Mouse (Mus musculus) gastrocnemius, adult 2 months (tissue): ENCODE results near the gene Bcat1. TPM values are rescaled to one million over a fixed set of nuclear protein-coding genes. Genes with fewer than 3 reads are reported as not detected.

ENCODE experiments used
- DNase-seq: peaks from one replicate; pipeline ENCODE4 v3.0.0; 2022
- H3K27ac ChIP-seq: fragments of 200-600 bp; 2 replicates; pipeline ENCODE4 v1.8.1; 2022; ENCODE audit warnings: mild to moderate bottlenecking
- H3K4me3 ChIP-seq: fragments of 200-600 bp; 2 replicates; pipeline ENCODE4 v1.8.1; 2022; ENCODE audit warnings: mild to moderate bottlenecking, moderate library complexity
- CTCF ChIP-seq: fragments of 200-600 bp; IDR thresholded peaks from 2 replicates; pipeline ENCODE4 v1.8.1; 2022; ENCODE audit warnings: antibody characterized with exemption, mild to moderate bottlenecking, moderate library complexity
- intact Hi-C: fragments of 180-260 bp; cut with DNase I; formaldehyde crosslinking; loops from one replicate; pipeline ENCODE4 v1.15.1; 2025
- total RNA-seq, 2 experiments: library from RNA; stranded (reverse); gene quantifications; 2 replicates each; pipeline ENCODE4 v1.2.3; 2021

Gene Bcat1
- total RNA-seq, 2 experiments from 2014 or later, result 0.64 to 0.66 TPM

DNA sequence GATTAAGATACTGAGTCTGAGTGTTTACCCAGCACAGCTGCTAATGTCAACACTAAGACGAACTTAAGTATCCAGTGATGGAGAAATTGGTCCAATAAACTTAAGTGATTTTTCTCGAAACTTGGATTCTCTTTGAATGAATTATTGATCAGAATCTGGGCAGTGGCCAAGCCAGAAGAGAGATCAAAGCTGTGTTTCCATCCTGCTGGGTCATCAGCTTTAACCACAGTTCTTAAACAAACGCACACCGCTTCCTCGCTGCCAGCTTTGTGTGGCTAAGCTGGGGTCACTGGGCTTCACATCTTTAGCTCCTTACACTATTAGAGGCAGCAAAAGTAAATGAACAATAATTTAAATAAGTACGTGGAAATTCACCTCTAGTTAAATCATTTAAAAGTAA lies 108.4 kb downstream of the Bcat1 start:
- Histone ChIP-seq H3K27ac (no peak overlapping the region), H3K4me3 (no peak overlapping the region)
- no peak for TF ChIP-seq CTCF
- no peak for DNase-seq
- intact Hi-C loops, result no loop called here

DNA sequence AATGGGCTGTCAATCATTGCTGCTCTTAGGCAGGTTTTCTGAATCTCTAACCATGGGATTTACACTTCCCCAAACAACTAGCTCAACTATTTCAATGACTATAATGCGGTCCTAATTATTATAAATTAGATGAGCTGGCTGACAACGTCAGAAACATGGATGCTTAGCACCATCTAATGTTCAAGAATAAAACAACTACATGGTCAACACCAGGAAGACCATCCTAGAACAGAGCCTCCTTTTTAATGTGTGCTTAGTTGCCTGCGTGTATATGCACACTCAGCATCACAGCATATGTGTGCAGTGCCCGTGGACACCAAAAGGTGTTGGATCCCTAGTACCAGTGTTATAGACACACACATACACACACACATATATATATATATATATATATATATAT lies 111.8 kb downstream of the Bcat1 start:
- no peak overlapping the region for H3K4me3 ChIP-seq
- H3K27ac ChIP-seq, result no peak overlapping the region
- DNase-seq, result no peak
- peak; percentile 23; the same call in 1 of the 2 replicates for TF ChIP-seq CTCF
- intact Hi-C loops, result no loop called here

DNA sequence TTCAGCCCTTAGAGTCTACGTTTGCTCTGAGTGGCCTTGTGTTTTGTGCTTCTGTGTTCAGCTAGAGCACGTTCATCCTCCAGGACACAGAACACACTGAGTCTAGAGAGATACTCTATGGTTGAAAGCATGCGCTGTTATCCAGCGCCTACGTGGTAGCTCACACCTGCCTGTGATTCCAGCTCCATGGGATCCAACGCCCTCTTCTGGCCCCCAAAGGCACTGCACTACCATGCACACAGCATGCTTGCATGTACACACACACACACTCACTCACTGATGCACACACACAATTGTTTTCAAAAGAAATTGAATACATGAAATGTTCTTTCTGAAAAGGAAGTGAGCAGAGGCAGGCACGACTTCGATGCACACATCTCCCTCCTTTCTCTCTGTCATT lies 112.8 kb downstream of the Bcat1 start:
- Histone ChIP-seq H3K27ac (no peak overlapping the region), H3K4me3 (no peak overlapping the region)
- intact Hi-C loops, result no loop called here
- no peak for DNase-seq
- TF ChIP-seq CTCF, result no peak

DNA sequence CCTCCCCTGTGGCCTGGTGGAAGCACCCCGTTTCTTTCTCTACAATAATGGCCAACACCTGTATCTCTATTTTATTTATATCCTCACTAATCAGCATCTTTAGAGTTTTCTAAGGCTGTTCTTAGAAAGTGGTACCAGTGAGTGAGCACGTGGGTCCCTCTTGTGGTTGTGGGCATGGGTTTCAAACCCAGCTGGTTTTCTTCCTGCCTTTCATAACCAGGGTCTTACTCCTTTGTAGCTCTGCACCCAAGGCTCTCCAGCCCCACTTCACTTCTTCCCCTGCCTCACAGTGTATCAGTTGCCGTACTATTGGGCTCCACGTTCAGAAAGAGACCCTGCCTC lies 114.0 kb downstream of the Bcat1 start:
- no peak for DNase-seq
- no peak overlapping the region for H3K27ac ChIP-seq
- no peak overlapping the region for H3K4me3 ChIP-seq
- no peak; the same call in 1 of the 2 replicates for TF ChIP-seq CTCF
- intact Hi-C loops, result no loop called here

DNA sequence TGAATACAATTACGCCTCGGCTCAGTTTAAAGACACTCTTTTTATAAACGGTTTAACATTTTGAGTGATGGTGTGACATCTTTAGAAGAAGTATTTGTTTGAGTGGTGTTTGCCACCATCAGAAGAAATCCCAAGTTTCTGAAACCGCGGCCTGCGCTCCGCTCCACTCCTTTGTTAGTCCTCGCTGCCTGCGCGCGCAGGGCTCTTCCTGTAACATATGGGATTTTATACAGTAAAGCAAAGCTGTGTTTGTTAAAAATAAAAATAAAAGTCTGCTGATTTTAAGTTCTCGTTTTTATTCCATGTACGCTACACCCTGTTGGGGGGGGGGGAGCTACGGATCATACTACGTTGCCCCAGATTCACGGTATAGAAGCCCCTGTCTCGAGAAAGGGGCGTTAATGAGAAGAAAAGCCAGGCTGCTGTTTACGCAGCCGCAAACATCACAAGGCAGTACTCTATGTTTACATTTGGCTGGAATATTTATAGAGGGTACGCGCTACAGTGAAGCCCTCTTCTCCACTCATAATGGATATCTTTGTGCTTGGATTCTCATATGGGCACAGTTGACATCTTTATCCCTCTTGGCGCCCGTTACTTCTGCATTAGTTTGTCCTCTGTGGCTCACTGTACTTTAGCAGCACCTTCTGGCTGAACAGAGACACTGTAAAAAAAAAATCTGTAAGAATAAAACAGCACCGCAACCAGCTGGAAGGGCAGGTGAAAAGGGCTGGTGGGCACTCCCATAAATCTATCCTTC lies 114.6 kb downstream of the Bcat1 start:
- no peak overlapping the region for H3K4me3 ChIP-seq
- TF ChIP-seq CTCF, result peak; percentile 22; the same call in 1 of the 2 replicates
- intact Hi-C loops, result no loop called here
- H3K27ac ChIP-seq, result no peak overlapping the region
- no peak for DNase-seq

DNA sequence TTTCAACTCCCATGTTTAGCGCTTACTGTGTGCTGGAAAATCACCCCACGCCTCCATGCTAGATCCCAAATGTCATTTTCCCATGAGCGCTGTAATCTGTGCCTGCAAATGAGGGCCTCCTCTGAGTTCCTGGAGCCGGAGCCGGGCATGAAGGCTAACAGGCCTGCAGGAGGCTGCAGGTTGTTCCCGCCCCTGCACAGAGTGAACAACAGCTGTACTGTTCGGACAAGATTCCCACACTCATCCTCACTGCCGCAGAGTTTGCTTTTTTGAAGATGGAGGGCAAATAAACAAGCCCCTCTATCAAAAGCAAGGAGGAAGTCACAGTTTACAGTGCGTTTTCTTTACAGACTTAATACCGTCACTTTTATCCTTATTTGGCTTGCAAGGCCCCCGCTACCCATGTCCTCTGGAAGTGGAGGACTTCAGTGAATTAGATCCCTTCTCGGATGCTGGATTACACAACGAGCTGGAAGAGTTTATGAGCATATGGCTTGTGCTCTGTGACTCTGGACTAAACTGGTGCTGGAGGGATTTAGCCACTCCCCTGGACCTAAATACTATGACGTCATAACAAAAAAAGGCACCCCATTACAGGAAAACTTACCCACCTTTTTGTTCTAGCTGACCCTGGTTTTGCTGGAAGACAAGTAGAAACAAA lies 120.0 kb downstream of the Bcat1 start:
- no peak for TF ChIP-seq CTCF
- Histone ChIP-seq H3K4me3 (no peak overlapping the region), H3K27ac (no peak overlapping the region)
- intact Hi-C loops, result no loop called here
- no peak for DNase-seq

DNA sequence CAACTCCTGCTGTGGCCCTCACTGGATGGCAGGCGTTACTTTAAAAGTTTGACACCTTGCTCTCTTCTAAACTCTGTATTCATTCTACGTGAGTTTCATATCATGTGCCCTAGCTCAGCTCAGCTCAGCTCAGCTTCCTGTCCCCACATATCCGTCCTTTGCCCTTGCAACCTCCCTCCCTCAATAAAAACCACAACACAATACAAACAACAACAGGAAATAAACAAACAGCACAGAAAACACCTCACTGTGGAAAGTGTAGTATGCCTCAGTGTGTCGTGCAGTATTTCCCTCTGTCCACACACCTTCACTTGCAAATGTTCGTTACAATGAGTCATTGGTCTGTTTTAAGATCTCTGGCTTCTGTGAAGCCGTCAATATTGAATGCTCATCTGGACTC lies 123.1 kb downstream of the Bcat1 start:
- DNase-seq, result no peak

DNA sequence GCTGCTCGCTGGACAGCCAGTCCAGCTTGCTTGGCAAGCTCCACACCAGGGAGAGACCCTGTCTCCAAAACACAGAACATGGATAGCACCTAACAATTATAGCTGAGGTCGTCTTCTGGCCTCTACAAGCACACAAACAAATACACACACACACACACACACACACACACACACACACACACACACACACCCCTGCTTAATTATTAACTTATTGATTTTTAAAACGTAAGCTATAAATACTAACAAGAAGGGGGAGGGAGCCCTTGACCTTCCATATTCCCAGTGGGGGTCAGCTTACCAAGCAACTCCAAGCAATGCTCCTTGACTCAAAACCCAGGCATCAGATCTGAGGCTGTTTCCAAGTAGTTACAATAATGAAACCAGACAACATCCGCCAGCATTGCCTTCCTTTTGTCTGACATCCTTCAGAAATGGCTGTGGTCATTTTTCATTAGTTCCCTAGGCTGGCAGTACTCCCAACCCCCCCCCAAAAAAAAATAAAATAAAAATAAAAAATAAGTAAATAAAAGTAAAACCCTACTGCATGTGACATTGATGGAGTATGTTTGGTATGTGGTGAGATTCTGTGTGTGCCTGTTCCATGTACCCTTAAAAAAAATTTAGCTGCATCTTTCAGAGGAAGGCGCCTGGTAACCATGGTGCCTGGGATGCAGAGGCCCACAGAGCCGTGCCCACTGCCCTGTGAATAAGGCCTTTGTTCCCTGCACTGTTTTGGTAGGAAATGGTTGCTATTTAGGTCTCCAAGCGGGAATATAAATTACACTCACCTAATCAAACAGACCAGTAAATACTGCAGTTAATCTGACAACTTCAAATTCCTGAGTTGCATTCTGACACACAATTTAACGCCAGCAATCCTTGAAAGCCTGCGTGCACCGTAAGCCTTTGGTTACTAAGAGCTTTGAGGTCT lies 131.3 kb downstream of the Bcat1 start:
- Histone ChIP-seq H3K4me3 (no peak overlapping the region), H3K27ac (no peak overlapping the region)
- intact Hi-C loops, result no loop called here
- no peak for TF ChIP-seq CTCF
- DNase-seq, result no peak

More for the DNA sequence above, 123.1 kb downstream of the Bcat1 start:
- intact Hi-C loops, result no loop called here
- Histone ChIP-seq H3K27ac (no peak overlapping the region), H3K4me3 (no peak overlapping the region)
- no peak for TF ChIP-seq CTCF

Other genes starting within 250 kb of the Bcat1 start
- under 1 TPM; 0.31 to 0.61 TPM for gene Lrmp, start 39.5 kb upstream of the Bcat1 start, total RNA-seq
- gene Casc1, start 134.8 kb upstream of the Bcat1 start, total RNA-seq, result under 1 TPM; 0.18 to 0.36 TPM
- 10 to 100 TPM; 51.1 to 66.7 TPM for gene Etfrf1, start 134.9 kb upstream of the Bcat1 start, total RNA-seq
- gene Kras, start 174.1 kb upstream of the Bcat1 start, total RNA-seq, result 10 to 100 TPM; 13.2 to 21.2 TPM